Mouse (Mus musculus) heart, embryonic 15.5 days (tissue): ENCODE results near the gene Lrfn3. TPM values are rescaled to one million over a fixed set of nuclear protein-coding genes. Genes with fewer than 3 reads are reported as not detected.

ENCODE experiments used
- ATAC-seq: fragments of 200-750 bp; cut with Nextera tagmentation; replicated peaks from 2 replicates; pipeline ENCODE4 v1.8.0; 2017; ENCODE audit warnings: low read depth, moderate TSS enrichment; ENCODE audit not compliant: insufficient number of reproducible peaks, insufficient read depth, low FRiP score
- H3K27ac ChIP-seq: fragments of 300-500 bp; sonication (generic); 2 replicates; pipeline ENCODE4 v1.5.1; 2015; ENCODE audit warnings: mild to moderate bottlenecking, inconsistent platforms
- H3K27me3 ChIP-seq: fragments of 300-500 bp; sonication (generic); 2 replicates; pipeline ENCODE4 v1.6.1; 2015; ENCODE audit warnings: inconsistent platforms
- H3K36me3 ChIP-seq: fragments of 300-500 bp; sonication (generic); 2 replicates; pipeline ENCODE4 v1.6.1; 2015; ENCODE audit warnings: mild to moderate bottlenecking, inconsistent platforms
- H3K4me1 ChIP-seq: fragments of 300-500 bp; sonication (generic); replicated peaks from 2 replicates; pipeline ENCODE4 v1.6.1; 2015; ENCODE audit warnings: inconsistent platforms
- H3K4me2 ChIP-seq: fragments of 300-500 bp; sonication (generic); 2 replicates; pipeline ENCODE4 v1.6.1; 2015; ENCODE audit warnings: inconsistent platforms, mild to moderate bottlenecking, moderate library complexity
- H3K4me3 ChIP-seq: fragments of 300-500 bp; sonication (generic); 2 replicates; pipeline ENCODE4 v1.5.1; 2015; ENCODE audit warnings: mild to moderate bottlenecking, inconsistent platforms
- H3K9ac ChIP-seq: fragments of 300-500 bp; sonication (generic); 2 replicates; pipeline ENCODE4 v1.6.1; 2015; ENCODE audit warnings: mild to moderate bottlenecking, inconsistent platforms
- H3K9me3 ChIP-seq: fragments of 300-500 bp; sonication (generic); replicated peaks from 2 replicates; pipeline ENCODE4 v1.6.1; 2016; ENCODE audit warnings: inconsistent platforms
- WGBS: fragments of 180-500 bp; shearing (Covaris S2); methylation state at CpG from one replicate; pipeline ENCODE4 v1.1.7; 2015; ENCODE audit warnings: mixed read lengths; 5-methylcytosine and 5-hydroxymethylcytosine counted together
- polyA plus RNA-seq: library from polyadenylated mRNA; unstranded; fragments of >200 nt; fragmentation: Nextera tagmentation; extraction: Ambion mirVana; gene quantifications from 2 replicates; pipeline ENCODE4 v1.2.1, GENCODE M21; 2015

The Lrfn3 gene
- 1.4 and 2.1 TPM in 2 replicates for polyA plus RNA-seq

DNA sequence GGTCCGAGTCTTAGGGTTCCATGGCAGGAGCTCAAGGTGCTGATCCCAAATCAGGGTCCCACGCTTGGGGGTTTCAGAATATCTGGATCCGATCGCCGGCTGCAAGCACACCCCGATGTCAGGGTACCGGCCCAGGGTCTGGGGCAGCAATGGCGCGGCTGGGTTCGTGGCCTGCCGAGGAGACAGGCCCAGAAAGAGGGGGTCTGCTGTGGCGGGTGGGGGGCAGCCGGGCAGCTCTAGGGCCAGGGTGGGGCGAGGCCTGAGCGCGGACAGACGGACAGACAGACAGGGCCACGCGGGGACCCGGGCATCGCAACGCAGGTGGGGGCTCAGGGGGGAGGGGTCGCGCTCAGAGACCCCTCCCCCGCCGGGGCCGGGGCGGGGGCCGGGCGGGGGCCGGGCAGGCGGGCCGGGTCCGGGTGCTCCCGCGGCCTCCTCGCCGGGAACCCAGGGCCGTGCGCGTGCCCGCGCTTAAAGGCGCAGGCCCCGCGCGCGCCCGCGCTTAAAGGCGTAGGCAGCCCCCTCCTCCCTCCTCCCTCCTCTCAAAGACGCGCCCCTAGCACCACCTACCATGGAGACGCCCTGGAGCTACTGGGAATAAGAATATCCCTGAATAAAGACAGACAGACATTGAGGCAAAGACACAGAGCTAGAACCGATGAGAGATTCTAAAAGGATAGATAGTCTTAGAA is at the start of gene Lrfn3:
Gene Lrfn3 (minus strand): TSS at position 121 of the 692 bp plus-strand sequence.
- Histone ChIP-seq H3K9me3 (no peaks in the 10 kb centered on the region), H3K4me3 (peak within 1 kb of the TSS; percentile 67), H3K4me1 (peaks cover 12% of the 10 kb centered on the region), H3K27ac (no peak within 1 kb of the TSS), H3K27me3 (peaks cover 29% of the 10 kb centered on the region), H3K4me2 (peak within 1 kb of the TSS; percentile 91), H3K9ac (peak within 1 kb of the TSS; percentile 71), H3K36me3 (no peaks in the 10 kb centered on the region)
- 2% methylated on average over 27 of the region's 55 CpGs for WGBS
- ATAC-seq, result peak; percentile 40; the same call in 1 of the 2 replicates

DNA sequence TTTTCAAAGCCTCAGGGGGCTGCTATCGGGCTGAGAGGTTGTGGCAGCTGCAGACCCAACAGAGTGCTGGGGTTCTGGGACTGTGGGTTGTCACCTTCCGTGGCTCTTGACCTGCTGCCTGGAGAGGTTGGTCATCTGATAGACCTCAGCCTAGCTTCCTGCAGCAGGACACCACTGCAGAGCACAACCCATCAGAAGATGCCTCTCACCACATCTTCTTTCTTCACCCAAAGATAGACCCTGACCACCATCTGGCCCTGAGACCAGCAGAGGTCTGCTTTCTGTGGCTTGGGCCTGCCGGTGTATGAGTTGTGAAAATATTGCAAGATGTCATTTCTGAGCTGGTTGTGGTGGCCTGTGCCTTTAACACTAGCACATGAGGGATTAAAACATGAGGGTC is 48.5 kb upstream of the Lrfn3 start:
- no peaks in the 10 kb centered on the region for H3K9me3 ChIP-seq
- no peaks in the 10 kb centered on the region for H3K27me3 ChIP-seq
- 58% methylated on average over 3 of the region's 3 CpGs for WGBS
- H3K4me1 ChIP-seq, result no peaks in the 10 kb centered on the region
- H3K4me2 ChIP-seq, result no peak overlapping the region
- H3K27ac ChIP-seq, result no peak overlapping the region
- H3K4me3 ChIP-seq, result no peak overlapping the region
- H3K9ac ChIP-seq, result no peak overlapping the region
- ATAC-seq, result no peak
- H3K36me3 ChIP-seq, result no peaks in the 10 kb centered on the region

DNA sequence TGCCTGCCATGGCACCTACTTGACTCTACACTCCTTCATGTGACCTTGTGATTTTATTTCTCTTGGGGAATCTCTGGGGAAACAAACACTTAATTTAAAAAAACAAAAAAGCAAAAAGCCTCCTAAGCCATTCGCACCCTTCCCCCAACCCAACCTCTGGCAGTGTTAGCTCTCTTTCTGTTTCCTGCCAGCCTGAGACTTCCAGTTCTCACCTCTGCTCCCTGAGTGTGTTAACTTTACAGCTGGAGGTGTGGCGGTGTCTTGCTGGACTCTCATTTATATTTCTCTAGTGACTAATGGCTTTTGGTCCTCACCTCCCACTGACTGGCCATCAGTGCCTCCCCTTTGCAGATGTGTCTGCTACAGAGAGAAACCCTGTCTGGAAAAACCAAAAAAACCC is 47.2 kb upstream of the Lrfn3 start:
- H3K4me1 ChIP-seq, result no peaks in the 10 kb centered on the region
- no peak overlapping the region for H3K4me2 ChIP-seq
- no peak overlapping the region for H3K4me3 ChIP-seq
- no peak overlapping the region for H3K27ac ChIP-seq
- 57% methylated on average over 2 of the region's 2 CpGs for WGBS
- H3K9ac ChIP-seq, result no peak overlapping the region
- H3K9me3 ChIP-seq, result no peaks in the 10 kb centered on the region
- H3K36me3 ChIP-seq, result no peaks in the 10 kb centered on the region
- ATAC-seq, result no peak
- no peaks in the 10 kb centered on the region for H3K27me3 ChIP-seq

DNA sequence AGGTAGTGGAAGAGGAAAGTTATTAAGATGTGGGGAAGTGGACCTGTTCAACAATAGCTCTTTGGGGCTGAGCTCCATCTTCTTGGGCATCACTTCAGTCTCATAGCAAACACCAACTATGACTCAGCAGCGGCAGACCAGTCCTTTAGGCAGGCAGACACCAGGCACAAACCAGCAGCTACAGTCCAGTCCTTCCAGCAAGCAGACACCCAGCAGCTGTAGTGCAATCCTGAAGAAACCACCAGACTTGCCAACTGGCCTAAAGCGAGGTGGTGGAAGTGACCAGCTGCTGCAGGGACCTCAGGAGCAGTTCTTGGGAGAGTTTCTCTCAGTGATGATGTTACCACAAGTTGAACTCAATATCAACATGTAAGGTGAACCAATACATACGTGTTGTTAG is 46.1 kb upstream of the Lrfn3 start:
- no peaks in the 10 kb centered on the region for H3K36me3 ChIP-seq
- no peaks in the 10 kb centered on the region for H3K9me3 ChIP-seq
- no peaks in the 10 kb centered on the region for H3K27me3 ChIP-seq
- H3K4me3 ChIP-seq, result no peak overlapping the region
- no peaks in the 10 kb centered on the region for H3K4me1 ChIP-seq
- H3K4me2 ChIP-seq, result no peak overlapping the region
- 76% methylated on average over 3 of the region's 3 CpGs for WGBS
- no peak overlapping the region for H3K9ac ChIP-seq
- H3K27ac ChIP-seq, result no peak overlapping the region
- ATAC-seq, result no peak

DNA sequence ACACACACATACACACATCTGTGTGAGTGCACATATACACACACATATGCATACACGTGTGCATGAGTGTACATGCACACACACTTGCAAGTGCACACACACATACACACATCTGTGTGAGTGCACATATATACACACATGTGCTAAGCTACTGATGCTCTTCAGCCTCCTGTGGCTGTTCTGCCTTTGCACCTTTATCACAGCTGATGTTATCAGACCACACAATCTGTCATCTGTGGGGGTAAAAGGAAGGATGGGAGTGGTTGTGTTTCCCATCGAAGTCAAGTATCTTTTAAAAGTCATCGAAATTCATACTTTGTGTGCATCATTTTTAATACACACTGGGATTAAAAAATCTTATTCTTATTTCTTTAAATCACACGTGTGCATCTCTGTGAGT is 39.8 kb upstream of the Lrfn3 start:
- H3K9ac ChIP-seq, result no peak overlapping the region
- no peaks in the 10 kb centered on the region for H3K27me3 ChIP-seq
- ATAC-seq, result no peak
- H3K4me3 ChIP-seq, result no peak overlapping the region
- H3K4me2 ChIP-seq, result no peak overlapping the region
- no peak overlapping the region for H3K27ac ChIP-seq
- H3K9me3 ChIP-seq, result no peaks in the 10 kb centered on the region
- 62% methylated on average over 4 of the region's 4 CpGs for whole genome bisulfite sequencing
- no peaks in the 10 kb centered on the region for H3K4me1 ChIP-seq
- H3K36me3 ChIP-seq, result no peaks in the 10 kb centered on the region

DNA sequence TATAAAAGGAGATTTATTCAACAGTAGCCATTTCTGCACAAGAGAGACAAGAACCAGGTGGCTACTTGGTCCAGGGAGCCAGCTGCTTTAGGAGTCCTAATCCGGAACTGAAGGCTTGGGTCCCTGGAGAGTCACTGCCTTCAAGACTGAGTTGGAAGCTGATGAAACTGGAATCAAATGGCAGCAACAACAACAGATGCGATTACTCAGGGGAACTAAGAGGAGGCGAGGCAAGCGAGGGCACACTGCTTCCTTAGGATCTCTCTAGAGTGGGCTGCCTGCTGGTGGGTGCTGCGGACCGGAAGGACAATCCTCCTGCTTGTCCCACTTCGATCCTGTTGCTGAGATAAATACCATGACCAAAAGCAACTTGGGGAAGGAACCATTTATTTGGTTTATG is 37.1 kb upstream of the Lrfn3 start:
- 52% methylated on average over 7 of the region's 7 CpGs for WGBS

DNA sequence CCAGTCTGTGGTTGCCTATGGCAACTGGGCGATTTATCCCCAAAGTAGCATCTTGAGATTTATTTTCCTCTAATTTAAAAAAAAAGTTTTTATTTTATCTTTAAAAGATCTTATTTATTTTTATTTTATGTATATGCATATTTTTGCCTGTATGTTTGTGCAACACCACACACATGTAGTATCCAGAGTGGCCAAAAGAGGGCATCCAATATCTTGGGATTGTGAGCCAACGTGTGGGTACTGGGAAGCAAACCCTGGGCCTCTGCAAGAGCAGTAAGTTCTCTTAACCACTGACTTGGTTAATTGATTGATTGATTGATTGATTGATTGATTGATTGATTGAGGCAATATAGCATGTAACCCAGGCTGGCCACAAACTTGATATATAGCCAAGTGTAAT is 32.3 kb upstream of the Lrfn3 start:
- no peaks in the 10 kb centered on the region; the same call in 1 of the 2 replicates for H3K4me1 ChIP-seq
- 35% methylated on average over 2 of the region's 2 CpGs for WGBS
- no peaks in the 10 kb centered on the region for H3K9me3 ChIP-seq
- no peak overlapping the region for H3K4me2 ChIP-seq
- H3K9ac ChIP-seq, result no peak overlapping the region
- no peak for ATAC-seq
- H3K27me3 ChIP-seq, result no peaks in the 10 kb centered on the region
- H3K27ac ChIP-seq, result 0 out of 2 replicates have a peak overlapping the region, but pooled peaks have one; percentile 42
- no peaks in the 10 kb centered on the region for H3K36me3 ChIP-seq
- no peak overlapping the region for H3K4me3 ChIP-seq

More for the DNA sequence above, 37.1 kb upstream of the Lrfn3 start:
- Histone ChIP-seq H3K36me3 (no peaks in the 10 kb centered on the region), H3K9ac (no peak overlapping the region), H3K4me1 (no peaks in the 10 kb centered on the region), H3K9me3 (no peaks in the 10 kb centered on the region), H3K27me3 (no peaks in the 10 kb centered on the region), H3K4me2 (no peak overlapping the region), H3K27ac (no peak overlapping the region), H3K4me3 (no peak overlapping the region)
- ATAC-seq, result no peak

DNA sequence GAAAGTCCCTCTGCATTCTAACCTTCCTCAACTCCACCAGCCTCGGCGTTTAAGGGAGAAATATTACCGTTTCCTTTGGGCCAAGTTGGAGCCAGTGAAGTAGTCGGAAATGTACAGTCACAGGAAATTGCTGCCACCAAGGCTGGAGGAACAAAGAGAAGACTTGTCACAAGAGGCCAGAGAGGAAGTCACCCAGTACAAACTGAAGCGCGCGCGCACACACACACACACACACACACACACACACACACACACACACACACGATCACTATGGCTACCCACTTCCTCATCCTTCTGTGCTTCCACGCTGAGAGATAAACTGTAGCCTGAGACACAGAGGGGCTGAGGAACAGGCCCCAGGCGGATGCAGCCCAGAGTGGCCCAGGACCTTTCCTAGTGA is 31.8 kb upstream of the Lrfn3 start:
- Histone ChIP-seq H3K9me3 (no peaks in the 10 kb centered on the region), H3K36me3 (no peaks in the 10 kb centered on the region), H3K4me2 (no peak overlapping the region), H3K27me3 (no peaks in the 10 kb centered on the region), H3K27ac (peak overlapping the region; percentile 42), H3K4me1 (no peaks in the 10 kb centered on the region; the same call in 1 of the 2 replicates), H3K4me3 (no peak overlapping the region), H3K9ac (no peak overlapping the region)
- WGBS, result 49% methylated on average over 11 of the region's 11 CpGs
- ATAC-seq, result peak; percentile 47; the same call in 1 of the 2 replicates

DNA sequence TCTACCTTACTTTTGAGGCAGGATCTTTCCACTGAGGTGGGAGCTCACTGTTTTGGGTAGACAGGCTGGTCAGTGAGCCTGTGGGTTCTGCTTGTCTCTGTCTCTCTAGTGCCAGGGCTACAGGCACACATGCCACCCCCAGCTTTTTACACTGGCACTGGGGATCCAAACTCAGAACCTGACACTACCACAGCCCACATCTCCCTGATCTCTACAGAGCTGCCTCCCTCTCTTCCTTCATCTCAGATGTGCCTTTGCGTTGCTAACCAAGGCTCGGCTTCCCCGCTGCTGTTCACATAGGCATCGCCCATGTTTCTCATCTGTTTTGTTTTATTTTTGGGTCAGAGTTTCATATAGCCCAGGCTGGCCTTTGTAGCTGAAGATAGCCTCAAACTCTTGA is 31.1 kb upstream of the Lrfn3 start:
- H3K27me3 ChIP-seq, result no peaks in the 10 kb centered on the region
- 78% methylated on average over 4 of the region's 4 CpGs for WGBS
- H3K4me3 ChIP-seq, result no peak overlapping the region
- no peak overlapping the region for H3K9ac ChIP-seq
- no peaks in the 10 kb centered on the region for H3K9me3 ChIP-seq
- ATAC-seq, result no peak
- peak overlapping the region; percentile 24 for H3K27ac ChIP-seq
- no peaks in the 10 kb centered on the region; the same call in 1 of the 2 replicates for H3K4me1 ChIP-seq
- no peak overlapping the region for H3K4me2 ChIP-seq
- H3K36me3 ChIP-seq, result no peaks in the 10 kb centered on the region

DNA sequence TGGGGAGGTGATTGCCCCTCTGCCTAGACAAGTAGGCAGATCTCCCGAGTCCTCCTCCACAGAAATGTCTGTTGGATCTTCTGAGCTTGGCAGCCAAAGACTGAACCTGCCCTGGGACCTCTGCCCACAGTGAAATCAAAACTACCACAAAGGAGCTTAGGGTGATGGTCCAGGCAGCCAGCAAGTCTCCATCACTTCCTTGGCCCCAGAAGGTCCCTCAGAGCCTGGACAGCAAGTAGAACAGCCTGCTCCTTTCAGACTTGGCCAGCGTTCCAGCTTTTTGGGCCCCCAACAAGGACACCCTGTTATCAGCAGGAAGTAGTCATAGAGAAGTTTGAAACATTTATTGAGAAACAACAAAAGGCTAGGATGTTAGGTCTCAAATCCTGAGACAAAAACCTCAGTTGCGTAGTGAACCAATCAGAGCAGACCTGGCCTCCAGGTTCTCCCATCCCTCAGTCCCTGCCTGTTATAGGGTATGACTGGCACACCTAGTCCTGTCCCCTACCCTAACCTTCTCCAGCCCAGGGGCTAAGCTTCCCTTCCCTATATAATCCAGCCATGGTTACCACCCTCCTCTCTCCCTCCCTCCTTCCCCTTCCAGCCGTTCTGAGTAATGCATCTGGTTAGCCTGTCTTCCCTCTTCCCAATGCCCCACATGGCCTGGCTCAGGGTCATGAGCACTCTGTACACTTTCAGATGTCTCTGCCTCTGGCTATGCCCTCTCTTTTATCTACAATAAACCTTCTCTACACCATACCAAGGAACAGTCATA is 30.4 kb upstream of the Lrfn3 start:
- Histone ChIP-seq H3K4me2 (no peak overlapping the region), H3K9me3 (no peaks in the 10 kb centered on the region), H3K9ac (no peak overlapping the region), H3K27ac (no peak overlapping the region), H3K4me3 (no peak overlapping the region), H3K4me1 (no peaks in the 10 kb centered on the region; the same call in 1 of the 2 replicates), H3K27me3 (no peaks in the 10 kb centered on the region), H3K36me3 (no peaks in the 10 kb centered on the region)
- ATAC-seq, result no peak
- 65% methylated on average over 4 of the region's 4 CpGs for WGBS

DNA sequence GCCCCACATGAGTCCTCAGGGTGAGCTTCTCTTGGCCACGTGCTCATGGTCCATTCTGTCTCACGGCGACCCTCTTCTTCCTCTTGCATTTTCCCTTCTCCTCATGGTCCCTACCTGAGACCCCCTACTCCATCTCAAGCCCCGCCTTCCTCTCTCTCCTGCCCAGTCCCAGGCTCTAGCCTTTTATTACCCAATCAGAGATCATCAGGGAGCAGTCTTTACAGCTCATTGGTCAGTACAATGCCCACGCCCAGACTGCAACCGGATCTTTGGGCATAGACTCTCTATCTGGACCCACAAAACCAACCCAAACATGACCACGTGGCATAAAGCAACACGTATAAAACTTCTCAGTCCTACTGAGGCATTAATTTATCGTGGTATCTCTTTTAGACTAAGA is 21.5 kb upstream of the Lrfn3 start:
- no peak overlapping the region for H3K4me2 ChIP-seq
- H3K4me1 ChIP-seq, result no peaks in the 10 kb centered on the region
- no peaks in the 10 kb centered on the region for H3K27me3 ChIP-seq
- no peak overlapping the region for H3K4me3 ChIP-seq
- no peak for ATAC-seq
- H3K9me3 ChIP-seq, result no peaks in the 10 kb centered on the region
- 77% methylated on average over 9 of the region's 9 CpGs for WGBS
- H3K9ac ChIP-seq, result no peak overlapping the region
- H3K36me3 ChIP-seq, result no peaks in the 10 kb centered on the region
- no peak overlapping the region for H3K27ac ChIP-seq
